Mouse (Mus musculus) liver, adult 2 months (tissue): Measurements from ENCODE around the gene Tgfb2. TPM values are rescaled to one million over a fixed set of nuclear protein-coding genes. Genes with fewer than 3 reads are reported as not detected.
A peak's percentile ranks its signal among the peaks of the same experiment; 100 is the strongest.

Experiments
- DNase-seq: peaks from one replicate; pipeline ENCODE4 v3.0.0-alpha.2; 2011; ENCODE audit warnings: low read depth, low spot score; ENCODE audit errors: extremely low read depth
- H3K27ac ChIP-seq: fragments of 200-500 bp; replicated peaks from 2 replicates; pipeline ENCODE4 v1.5.1; 2012; ENCODE audit warnings: low read depth, mild to moderate bottlenecking, control low read depth, inconsistent platforms, low read length; ENCODE audit not compliant: insufficient read depth
- H3K27me3 ChIP-seq: fragments of 200-500 bp; 2 replicates; pipeline ENCODE4 v1.6.1; 2012; ENCODE audit warnings: mild to moderate bottlenecking, moderate library complexity, low read length, inconsistent platforms; ENCODE audit not compliant: control insufficient read depth, insufficient read depth
- H3K36me3 ChIP-seq: fragments of 200-500 bp; 2 replicates; pipeline ENCODE4 v1.6.1; 2012; ENCODE audit warnings: low read length, inconsistent platforms; ENCODE audit not compliant: control insufficient read depth, insufficient read depth
- H3K4me1 ChIP-seq: fragments of 200-500 bp; 2 replicates; pipeline ENCODE4 v1.6.1; 2011; ENCODE audit warnings: low read length; ENCODE audit not compliant: control insufficient read depth, insufficient read depth
- H3K4me3 ChIP-seq: fragments of 200-500 bp; 2 replicates; pipeline ENCODE4 v1.5.1; 2011; ENCODE audit warnings: low read depth, mild to moderate bottlenecking, control low read depth, low read length, moderate library complexity; ENCODE audit not compliant: insufficient read depth
- H3K79me2 ChIP-seq: fragments of 200-500 bp; 2 replicates; pipeline ENCODE4 v1.6.1; 2012; ENCODE audit warnings: inconsistent platforms, mild to moderate bottlenecking, low read length, moderate library complexity; ENCODE audit not compliant: control insufficient read depth, insufficient read depth
- H3K9ac ChIP-seq: fragments of 200-500 bp; 2 replicates; pipeline ENCODE4 v1.6.1; 2012; ENCODE audit warnings: low read depth, mild to moderate bottlenecking, control low read depth, inconsistent platforms, low read length
- CTCF ChIP-seq: fragments of 200-500 bp; IDR thresholded peaks from 2 replicates; pipeline ENCODE4 v1.5.1; 2011; ENCODE audit warnings: low read depth, low read length, control low read depth
- POLR2A ChIP-seq: fragments of 200-500 bp; IDR thresholded peaks from 2 replicates; pipeline ENCODE4 v1.6.1; 2011; ENCODE audit warnings: low read length, control low read depth; ENCODE audit not compliant: insufficient read depth; ENCODE audit errors: extremely low read depth
- WGBS: fragments of 180-500 bp; shearing (Covaris S2); methylation state at CpG from one replicate; pipeline ENCODE4 v1.1.7; 2018; 5-methylcytosine and 5-hydroxymethylcytosine counted together
- polyA plus RNA-seq: library from polyadenylated mRNA; depleted of rRNA; stranded (reverse); fragments of >200 nt; gene quantifications from 2 replicates; pipeline ENCODE4 v1.2.3, GENCODE M21; 2012
- total RNA-seq: library from RNA; depleted of rRNA; stranded (reverse); fragments of >200 nt; gene quantifications from 2 replicates; pipeline ENCODE4 v1.2.3, GENCODE M21; 2014

Gene Tgfb2
- total and polyA plus RNA-seq, 2 experiments, result 0.12 to 0.28 TPM

DNA sequence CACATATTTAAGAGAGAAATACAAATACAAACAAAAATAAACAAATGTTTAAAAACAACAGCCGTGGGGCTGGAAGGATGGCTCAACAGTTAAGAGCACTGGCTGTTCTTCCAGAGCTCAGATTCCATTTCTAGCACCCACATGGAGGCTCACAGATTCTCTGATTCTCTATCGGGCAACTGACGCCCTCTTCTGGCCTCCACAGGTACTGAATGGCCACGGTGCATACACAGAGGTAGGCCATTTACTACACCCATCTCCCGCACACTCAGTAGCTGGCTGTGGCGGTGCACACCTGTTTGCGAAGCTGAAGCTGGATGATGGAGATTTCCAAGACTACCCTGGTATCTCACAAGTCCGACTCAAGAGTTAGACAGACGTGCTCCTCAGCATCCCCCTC is 13.9 kb upstream of the Tgfb2 start:
- H3K79me2 ChIP-seq, result no peaks in the 10 kb centered on the region
- no peak for TF ChIP-seq POLR2A
- TF ChIP-seq CTCF, result peak; percentile 50; the same call in 1 of the 2 replicates
- no peaks in the 10 kb centered on the region for H3K4me1 ChIP-seq
- DNase-seq, result no peak
- no peak overlapping the region for H3K9ac ChIP-seq
- H3K27ac ChIP-seq, result no peak overlapping the region
- WGBS, result 95% methylated on average over 9 of the region's 9 CpGs
- no peaks in the 10 kb centered on the region for H3K27me3 ChIP-seq
- H3K36me3 ChIP-seq, result peaks cover 10% of the 10 kb centered on the region; the same call in 1 of the 2 replicates
- H3K4me3 ChIP-seq, result no peak overlapping the region

DNA sequence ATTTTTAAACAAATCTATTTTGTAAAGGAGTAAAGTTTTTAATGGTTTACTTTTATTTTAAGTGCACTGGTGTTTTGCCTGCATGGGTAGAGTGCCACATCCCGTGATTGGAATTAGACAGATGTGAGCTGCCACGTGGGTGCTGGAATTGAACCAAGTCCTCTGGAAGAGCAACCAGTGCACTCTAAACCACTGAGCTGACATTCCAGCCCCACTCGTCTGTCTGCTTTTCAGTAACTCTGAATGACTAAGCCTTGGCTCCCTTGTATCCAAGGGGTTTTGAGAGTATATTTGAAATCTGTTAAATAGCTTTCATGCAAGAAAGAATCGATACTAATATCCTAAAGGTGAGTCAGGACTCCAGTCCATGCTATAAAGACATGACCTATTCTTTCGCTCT is 13.1 kb upstream of the Tgfb2 start:
- no peaks in the 10 kb centered on the region for H3K27me3 ChIP-seq
- no peak overlapping the region for H3K4me3 ChIP-seq
- H3K36me3 ChIP-seq, result peaks cover 10% of the 10 kb centered on the region; the same call in 1 of the 2 replicates
- no peak overlapping the region for H3K9ac ChIP-seq
- no peak for TF ChIP-seq CTCF
- H3K27ac ChIP-seq, result no peak overlapping the region
- H3K79me2 ChIP-seq, result no peaks in the 10 kb centered on the region
- WGBS, result 86% methylated on average over 5 of the region's 5 CpGs
- no peaks in the 10 kb centered on the region for H3K4me1 ChIP-seq
- DNase-seq, result no peak

DNA sequence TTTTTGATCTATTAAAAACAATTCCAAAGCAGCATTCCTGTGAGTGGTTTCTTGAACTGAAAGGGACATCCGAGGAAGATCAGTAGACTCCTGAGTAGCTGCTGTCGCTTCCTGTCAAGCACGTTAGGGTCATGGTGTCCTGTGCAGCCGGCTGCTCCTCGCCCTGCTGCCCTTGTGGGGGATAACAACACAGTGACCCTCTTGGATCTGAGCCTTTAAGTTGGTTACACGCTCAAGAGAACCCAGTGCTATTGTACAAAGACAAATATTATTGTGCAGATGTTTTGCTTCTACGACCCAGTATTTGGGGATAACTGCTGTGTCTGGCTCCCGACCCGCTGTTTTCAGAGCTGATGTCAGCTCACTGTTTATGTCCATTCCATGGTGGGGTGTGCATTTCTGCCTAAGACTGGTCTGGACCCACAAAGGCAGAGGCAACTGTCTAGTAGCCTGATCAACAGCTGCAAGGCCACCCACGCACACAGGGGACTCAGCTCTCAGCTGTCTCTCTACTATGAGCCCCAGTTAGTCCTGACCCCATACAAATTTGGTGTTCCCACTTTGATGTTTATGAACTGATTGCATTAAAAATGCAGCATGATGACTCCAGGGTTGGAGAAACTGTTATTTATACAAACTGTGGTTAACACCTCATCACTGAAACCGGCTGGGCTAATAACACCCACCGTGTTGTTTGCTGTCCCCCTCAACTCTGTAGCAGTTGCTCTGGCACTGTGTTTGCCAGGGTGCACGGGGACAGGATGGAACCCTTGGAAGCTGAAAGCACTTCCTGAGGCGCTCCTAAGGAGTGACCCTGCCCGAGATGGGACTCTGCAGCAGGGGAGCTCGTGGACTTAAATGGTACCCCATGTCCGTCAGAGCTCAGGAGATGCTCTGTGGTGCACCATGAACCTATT is 9.4 kb upstream of the Tgfb2 start:
- H3K4me1 ChIP-seq, result no peaks in the 10 kb centered on the region
- DNase-seq, result no peak
- no peaks in the 10 kb centered on the region for H3K79me2 ChIP-seq
- H3K27me3 ChIP-seq, result no peaks in the 10 kb centered on the region
- TF ChIP-seq CTCF (no peak), POLR2A (no peak)
- peaks cover 5% of the 10 kb centered on the region; the same call in 1 of the 2 replicates for H3K36me3 ChIP-seq
- H3K9ac ChIP-seq, result no peak overlapping the region
- H3K27ac ChIP-seq, result no peak overlapping the region
- 89% methylated on average over 17 of the region's 17 CpGs for WGBS
- H3K4me3 ChIP-seq, result no peak overlapping the region

DNA sequence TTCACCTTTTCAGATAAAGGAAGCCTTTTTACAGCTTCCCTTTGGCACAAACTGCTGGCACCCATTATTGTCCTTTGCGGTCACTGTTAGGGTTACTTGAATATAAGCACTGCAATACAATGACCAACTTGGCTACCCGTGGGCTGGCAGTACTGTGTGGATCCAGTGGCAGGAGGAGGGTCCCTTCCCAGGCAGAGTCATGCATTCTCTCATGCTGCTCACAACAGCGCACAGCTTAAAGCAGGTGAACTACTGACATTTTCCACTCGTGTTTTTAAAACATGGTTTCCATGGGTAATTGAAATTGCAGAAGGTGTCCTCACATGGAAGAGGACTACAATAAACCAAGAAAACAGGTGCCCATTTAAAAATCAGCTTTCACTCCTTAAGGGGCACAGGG is 8.4 kb upstream of the Tgfb2 start:
- 85% methylated on average over 4 of the region's 4 CpGs for WGBS
- Histone ChIP-seq H3K27ac (no peak overlapping the region), H3K9ac (no peak overlapping the region), H3K79me2 (no peaks in the 10 kb centered on the region), H3K36me3 (peaks cover 1% of the 10 kb centered on the region; the same call in 1 of the 2 replicates), H3K27me3 (no peaks in the 10 kb centered on the region), H3K4me1 (no peaks in the 10 kb centered on the region), H3K4me3 (no peak overlapping the region)
- DNase-seq, result no peak
- no peak for TF ChIP-seq POLR2A
- TF ChIP-seq CTCF, result no peak

DNA sequence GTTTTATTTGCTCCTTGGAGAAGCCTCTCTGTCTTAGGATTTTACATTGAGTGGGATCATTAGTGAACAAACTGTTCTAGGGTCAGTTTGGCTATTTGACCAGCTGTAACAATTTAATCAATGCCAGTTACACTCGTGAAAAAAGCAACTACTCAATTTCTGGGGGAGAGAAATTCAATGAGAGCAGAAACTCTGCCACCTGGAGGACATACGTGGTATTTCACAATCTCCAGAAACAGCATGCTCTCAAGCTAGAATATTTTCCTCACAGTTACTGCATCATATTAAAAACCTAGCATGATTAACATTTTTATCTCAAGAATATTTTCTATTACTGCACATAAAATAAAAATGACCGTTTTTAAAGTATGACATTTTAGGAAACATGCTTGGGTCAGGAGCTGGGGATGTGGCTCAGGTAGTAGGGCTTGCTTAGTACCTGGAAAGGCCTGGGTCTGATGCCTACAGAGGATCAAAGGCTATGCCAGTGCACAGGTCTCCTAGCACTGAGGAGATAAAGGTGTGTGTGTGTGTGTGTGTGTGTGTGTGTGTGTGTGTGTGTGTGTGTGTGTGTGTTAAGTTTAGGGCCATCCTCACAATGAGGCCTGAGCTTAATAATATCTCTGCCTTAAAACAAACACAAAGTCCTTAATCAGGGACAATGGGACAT is 7.1 kb upstream of the Tgfb2 start:
- WGBS, result 2% methylated on average over 3 of the region's 3 CpGs
- peak; percentile 58 for TF ChIP-seq CTCF
- no peak for TF ChIP-seq POLR2A
- H3K27me3 ChIP-seq, result no peaks in the 10 kb centered on the region
- H3K4me3 ChIP-seq, result no peak overlapping the region
- H3K4me1 ChIP-seq, result no peaks in the 10 kb centered on the region
- H3K27ac ChIP-seq, result no peak overlapping the region
- peak; percentile 26 for DNase-seq
- 0 out of 2 replicates have a peak, but pooled peaks cover 1% of the 10 kb centered on the region for H3K36me3 ChIP-seq
- no peaks in the 10 kb centered on the region for H3K79me2 ChIP-seq
- H3K9ac ChIP-seq, result no peak overlapping the region
